Mouse (Mus musculus) limb, embryonic 11.5 days (tissue): ENCODE results near the gene Mllt3. TPM values are rescaled to one million over a fixed set of nuclear protein-coding genes. Genes with fewer than 3 reads are reported as not detected.

Experiments
- ATAC-seq: fragments of 200-750 bp; cut with Nextera tagmentation; 2 replicates; pipeline ENCODE4 v1.8.0; 2017; ENCODE audit warnings: low read depth; ENCODE audit not compliant: insufficient number of reproducible peaks, low FRiP score, low TSS enrichment
- DNase-seq: peaks from one replicate; pipeline ENCODE4 v3.0.0-alpha.2; 2015; ENCODE audit warnings: low spot score
- H3K27ac ChIP-seq: fragments of 300-500 bp; sonication (generic); replicated peaks from 2 replicates; pipeline ENCODE4 v1.5.1; 2014; ENCODE audit warnings: low read depth, mild to moderate bottlenecking, low read length
- H3K27me3 ChIP-seq: fragments of 300-500 bp; sonication (generic); 2 replicates; pipeline ENCODE4 v1.6.1; 2014; ENCODE audit warnings: mild to moderate bottlenecking, low read length, mixed read lengths; ENCODE audit not compliant: control insufficient read depth, insufficient read depth
- H3K36me3 ChIP-seq: fragments of 300-500 bp; sonication (generic); 2 replicates; pipeline ENCODE4 v1.6.1; 2014; ENCODE audit warnings: mild to moderate bottlenecking, low read length, moderate library complexity, mixed read lengths; ENCODE audit not compliant: control insufficient read depth, insufficient read depth
- H3K4me1 ChIP-seq: fragments of 300-500 bp; sonication (generic); 2 replicates; pipeline ENCODE4 v1.6.1; 2014; ENCODE audit warnings: low read length, mixed read lengths; ENCODE audit not compliant: control insufficient read depth, insufficient read depth
- H3K4me2 ChIP-seq: fragments of 300-500 bp; sonication (generic); 2 replicates; pipeline ENCODE4 v1.6.1; 2014; ENCODE audit warnings: low read depth, mild to moderate bottlenecking, moderate library complexity; ENCODE audit not compliant: severe bottlenecking
- H3K4me3 ChIP-seq: fragments of 300-500 bp; sonication (generic); 2 replicates; pipeline ENCODE4 v1.5.1; 2014; ENCODE audit warnings: low read depth, low read length
- H3K9ac ChIP-seq: fragments of 300-500 bp; sonication (generic); 2 replicates; pipeline ENCODE4 v1.6.1; 2014; ENCODE audit warnings: mild to moderate bottlenecking, low read length
- H3K9me3 ChIP-seq: fragments of 300-500 bp; sonication (generic); 2 replicates; pipeline ENCODE4 v1.6.1; 2016; ENCODE audit warnings: low read length; ENCODE audit not compliant: control insufficient read depth
- WGBS: fragments of 180-500 bp; shearing (Covaris S2); extraction: QIAGEN DNeasy Blood & Tissue Kit; methylation state at CpG from one replicate; pipeline ENCODE4 v1.1.7; 2014; 5-methylcytosine and 5-hydroxymethylcytosine counted together
- polyA plus RNA-seq: library from polyadenylated mRNA; unstranded; fragments of >200 nt; fragmentation: Nextera tagmentation; extraction: Ambion mirVana; gene quantifications from 2 replicates; pipeline ENCODE4 v1.2.1, GENCODE M21; 2014

The Mllt3 gene
- polyA plus RNA-seq, 1 experiment from 2014 or later, result 60.0 TPM

DNA sequence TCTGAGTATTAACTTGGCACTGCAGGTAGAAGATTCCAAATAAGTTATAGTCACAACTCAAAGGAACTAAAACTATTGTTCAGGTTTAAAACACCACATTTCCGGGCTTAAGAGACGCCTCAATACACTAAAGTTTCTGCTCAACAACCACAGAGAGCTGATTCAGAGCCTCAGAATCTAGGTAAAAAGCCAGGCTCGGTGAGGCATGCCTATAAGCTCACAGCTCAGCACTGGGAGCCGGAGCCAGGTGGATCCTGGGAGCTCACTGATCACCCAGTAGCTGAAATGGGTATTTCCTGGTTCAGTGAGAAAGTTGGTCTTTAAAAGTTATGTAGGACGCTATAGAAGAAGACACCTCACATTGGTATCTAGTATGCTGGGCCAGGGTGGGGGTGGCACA, 183.1 kb downstream of the Mllt3 start:
- DNase-seq (no peak), ATAC-seq (no peak)
- Histone ChIP-seq H3K36me3 (no peaks in the 10 kb centered on the region), H3K9me3 (no peaks in the 10 kb centered on the region), H3K4me3 (no peak overlapping the region), H3K4me1 (no peaks in the 10 kb centered on the region), H3K4me2 (no peak overlapping the region), H3K27ac (no peak overlapping the region), H3K9ac (no peak overlapping the region), H3K27me3 (no peaks in the 10 kb centered on the region)
- WGBS, result 87% methylated on average over 5 of the region's 5 CpGs

DNA sequence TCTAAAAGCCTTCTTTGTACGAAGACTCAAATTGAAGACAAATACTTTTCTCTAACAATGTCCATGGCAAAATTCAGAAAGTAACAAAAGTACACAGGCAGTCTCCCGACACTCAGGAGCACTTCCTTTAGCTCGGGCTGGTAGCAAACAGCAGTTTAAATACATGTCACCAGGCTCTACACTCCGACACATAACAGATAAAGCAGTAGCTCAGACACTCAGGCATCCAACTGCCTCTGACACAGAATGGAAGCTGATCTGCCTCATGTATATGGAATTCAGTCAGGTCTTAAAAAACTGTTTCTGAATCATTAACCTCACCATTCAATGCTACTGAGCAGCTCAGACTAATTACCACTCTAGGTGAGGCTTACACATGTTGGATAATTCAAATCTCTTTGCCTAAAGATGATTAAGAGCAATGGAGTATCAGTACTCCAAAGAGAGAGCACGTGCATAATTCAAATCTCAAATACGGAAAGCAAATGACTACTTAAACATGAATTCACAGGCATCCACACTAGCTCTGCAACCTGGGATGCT, 188.4 kb downstream of the Mllt3 start:
- WGBS, result 84% methylated on average over 6 of the region's 6 CpGs
- ATAC-seq, result no peak
- no peak for DNase-seq
- Histone ChIP-seq H3K9me3 (no peaks in the 10 kb centered on the region), H3K4me1 (no peaks in the 10 kb centered on the region), H3K9ac (no peak overlapping the region), H3K4me3 (no peak overlapping the region), H3K4me2 (no peak overlapping the region), H3K27ac (no peak overlapping the region), H3K27me3 (no peaks in the 10 kb centered on the region), H3K36me3 (no peaks in the 10 kb centered on the region)

DNA sequence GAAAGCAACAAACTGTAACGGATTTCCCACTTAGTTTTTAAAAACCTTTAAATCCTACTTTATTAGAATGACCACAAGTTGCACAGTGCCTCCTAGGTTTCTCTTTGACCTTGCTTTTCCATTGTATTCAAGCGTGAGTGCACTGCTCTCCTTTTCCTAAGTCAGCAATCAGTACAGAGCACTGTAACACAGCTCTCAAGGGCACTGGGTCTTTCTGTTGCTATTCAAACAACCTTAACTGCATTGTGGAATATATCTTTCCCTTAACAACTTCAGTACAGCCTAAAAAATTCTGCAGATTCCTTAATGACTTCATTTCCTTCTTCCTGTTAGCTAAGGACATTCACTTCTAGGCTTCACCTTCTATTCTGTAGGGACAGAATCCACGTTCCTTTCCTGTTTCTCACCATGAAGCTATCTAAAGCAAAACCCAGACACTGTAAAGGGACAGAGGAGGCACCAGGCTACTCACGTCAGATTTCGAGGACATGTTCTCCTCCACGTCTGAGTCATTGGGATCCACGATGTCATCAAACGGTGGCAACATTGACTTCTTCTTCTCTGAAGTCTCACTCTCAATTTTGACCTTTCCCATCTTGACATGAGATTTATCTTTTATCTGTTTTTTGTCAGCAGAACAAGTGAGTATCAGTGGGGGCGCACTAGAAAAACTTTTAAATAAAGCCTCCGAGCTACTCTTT, 192.8 kb downstream of the Mllt3 start:
- H3K4me2 ChIP-seq, result no peak overlapping the region
- no peaks in the 10 kb centered on the region for H3K27me3 ChIP-seq
- no peak overlapping the region for H3K27ac ChIP-seq
- 85% methylated on average over 10 of the region's 10 CpGs for WGBS
- H3K36me3 ChIP-seq, result no peaks in the 10 kb centered on the region
- H3K9ac ChIP-seq, result no peak overlapping the region
- DNase-seq (no peak), ATAC-seq (no peak)
- H3K9me3 ChIP-seq, result no peaks in the 10 kb centered on the region
- peaks cover 7% of the 10 kb centered on the region; the same call in 1 of the 2 replicates for H3K4me1 ChIP-seq
- H3K4me3 ChIP-seq, result no peak overlapping the region

DNA sequence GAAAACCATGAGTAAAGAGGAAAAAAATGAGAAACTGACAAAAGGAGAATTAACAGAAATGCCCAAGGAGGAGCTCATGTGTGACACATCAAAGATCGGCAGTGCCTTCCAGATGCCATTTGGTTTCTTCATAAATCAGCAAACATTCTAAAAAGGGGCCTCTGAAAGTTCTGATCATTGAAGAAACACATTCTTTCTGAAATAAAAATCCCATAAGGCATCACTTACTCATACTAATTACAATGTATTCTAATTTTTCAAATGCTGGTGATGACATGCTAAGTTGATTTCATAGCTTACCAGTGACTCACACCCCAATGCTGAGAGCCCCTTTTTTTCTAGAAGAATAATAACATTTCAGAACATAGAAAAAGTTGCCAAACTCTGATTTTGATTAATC, 194.4 kb downstream of the Mllt3 start:
- Histone ChIP-seq H3K4me2 (no peak overlapping the region), H3K9ac (no peak overlapping the region), H3K27me3 (no peaks in the 10 kb centered on the region), H3K36me3 (no peaks in the 10 kb centered on the region), H3K4me1 (peaks cover 10% of the 10 kb centered on the region; the same call in 1 of the 2 replicates), H3K4me3 (no peak overlapping the region), H3K27ac (no peak overlapping the region), H3K9me3 (no peaks in the 10 kb centered on the region)
- 97% methylated on average over 1 of the region's 1 CpGs for WGBS
- ATAC-seq (no peak), DNase-seq (no peak)

DNA sequence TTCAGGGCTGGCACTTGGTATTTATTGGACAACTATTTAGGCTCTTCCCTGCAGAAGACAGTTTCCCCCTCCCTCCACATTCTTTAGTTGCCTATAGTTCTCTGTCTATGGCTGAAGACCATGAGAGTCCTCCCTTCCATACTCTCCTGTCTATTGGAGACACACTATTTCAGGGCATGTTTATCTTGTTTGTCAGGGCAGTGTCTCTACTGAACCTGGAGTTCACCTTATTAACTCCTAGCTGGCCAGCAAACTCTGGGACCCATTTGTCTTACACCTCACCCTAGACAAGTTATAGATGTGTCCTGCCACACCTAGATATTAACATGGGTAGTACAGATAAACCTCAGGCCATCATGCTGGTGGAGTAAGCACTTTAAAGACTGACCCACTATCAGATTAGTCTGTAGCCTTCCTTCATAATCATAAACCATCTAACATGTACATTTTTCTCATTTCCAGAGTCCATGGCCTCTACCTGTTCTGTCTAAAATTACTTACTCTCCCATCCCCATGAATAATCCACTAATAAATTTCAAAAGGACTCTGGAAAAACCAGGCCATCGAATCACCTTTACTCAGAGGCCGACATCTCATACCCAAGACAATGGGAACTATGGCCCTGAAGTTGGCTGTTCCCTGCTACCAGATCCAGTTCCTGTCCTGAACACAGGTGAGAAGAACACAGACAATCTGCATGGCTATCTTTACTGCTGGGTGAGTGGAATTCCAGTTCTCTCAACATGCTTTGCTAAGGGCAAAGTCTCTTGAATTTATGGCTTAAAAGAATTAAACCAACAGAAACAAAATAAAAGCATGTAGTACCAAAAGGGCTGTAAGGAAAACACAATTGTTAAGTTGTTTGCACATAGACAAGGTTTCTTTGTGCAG, 195.4 kb downstream of the Mllt3 start:
- Histone ChIP-seq H3K4me1 (peaks cover 16% of the 10 kb centered on the region), H3K9me3 (no peaks in the 10 kb centered on the region), H3K4me2 (no peak overlapping the region), H3K27me3 (no peaks in the 10 kb centered on the region), H3K27ac (no peak overlapping the region), H3K9ac (no peak overlapping the region), H3K36me3 (no peaks in the 10 kb centered on the region), H3K4me3 (no peak overlapping the region)
- DNase-seq (no peak), ATAC-seq (no peak)
- WGBS, result 100% methylated on average over 2 of the region's 2 CpGs

DNA sequence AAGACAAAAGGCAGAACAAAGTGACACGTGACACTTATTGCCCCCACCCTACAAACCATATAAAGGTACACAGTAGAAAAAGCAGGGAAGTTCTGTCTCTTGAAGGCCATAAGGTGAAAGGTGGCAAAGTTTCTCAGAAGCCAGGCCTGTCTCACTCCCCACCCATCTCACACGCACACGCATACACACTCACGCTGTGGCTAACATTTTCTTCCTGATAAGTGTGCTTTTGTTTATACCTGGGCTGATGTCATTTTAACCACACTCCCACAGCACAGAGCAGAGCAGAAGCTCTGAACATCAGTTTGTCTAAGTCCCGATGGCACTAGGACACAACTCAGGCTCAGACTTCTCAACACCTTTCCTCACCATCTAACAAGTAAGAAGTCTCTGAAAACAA, 196.9 kb downstream of the Mllt3 start:
- Histone ChIP-seq H3K36me3 (no peaks in the 10 kb centered on the region), H3K27ac (no peak overlapping the region), H3K4me3 (no peak overlapping the region), H3K9ac (no peak overlapping the region), H3K4me2 (no peak overlapping the region), H3K27me3 (no peaks in the 10 kb centered on the region), H3K9me3 (no peaks in the 10 kb centered on the region), H3K4me1 (peaks cover 16% of the 10 kb centered on the region)
- 73% methylated on average over 5 of the region's 5 CpGs for WGBS
- no peak for ATAC-seq
- DNase-seq, result no peak

GRCm38 (mm10) chr4:87835191-87835590, 198.0 kb downstream of the Mllt3 start:
- Histone ChIP-seq H3K4me2 (no peak overlapping the region), H3K36me3 (no peaks in the 10 kb centered on the region), H3K9me3 (no peaks in the 10 kb centered on the region), H3K27me3 (no peaks in the 10 kb centered on the region), H3K27ac (no peak overlapping the region; the same call in 1 of the 2 replicates), H3K4me1 (peaks cover 16% of the 10 kb centered on the region), H3K9ac (no peak overlapping the region), H3K4me3 (no peak overlapping the region)
- ATAC-seq (0 out of 2 replicates have a peak, but pooled peaks have one; percentile 59), DNase-seq (peak; percentile 40)
- 20% methylated on average over 6 of the region's 6 CpGs for WGBS

- ATAC-seq (peak; percentile 90), DNase-seq (peak; percentile 77)
- Histone ChIP-seq H3K36me3 (no peaks in the 10 kb centered on the region), H3K9me3 (no peaks in the 10 kb centered on the region), H3K27ac (peak overlapping the region; percentile 2; the same call in 1 of the 2 replicates), H3K9ac (no peak overlapping the region), H3K27me3 (no peaks in the 10 kb centered on the region), H3K4me2 (no peak overlapping the region), H3K4me3 (no peak overlapping the region), H3K4me1 (peaks cover 16% of the 10 kb centered on the region)
- WGBS, result 11% methylated on average over 2 of the region's 2 CpGs
Observed at GRCm38 (mm10) chr4:87834310-87834709, 198.9 kb downstream of the Mllt3 start.
